Comparison of ENCODE assay signal across 21 mouse cellular contexts in genomic region chr10:78031987-78032386, GRCm38 (mm10). TPM values are rescaled to one million over a fixed set of nuclear protein-coding genes. Genes with fewer than 3 reads are reported as not detected.
"Had no signal": no experiment of that assay in that cellular context is flagged by ENCODE, and none has a peak within 500 bp of the region (broad histone marks: within the 10 kb centered on the region; RNA-seq: fewer than 3 reads in every experiment).

No protein-coding gene starts in this region.

- H3K9me3 ChIP-seq: limb, embryonic 10.5 days; limb, embryonic 13.5 days; lung, embryonic 15.5 days; midbrain, embryonic 10.5 days; midbrain, embryonic 15.5 days; neural tube, embryonic 12.5 days; neural tube, embryonic 15.5 days; stomach, embryonic 15.5 days had no signal

- ATAC-seq: midbrain, embryonic 15.5 days had no signal

- H3K36me3 ChIP-seq: limb, embryonic 10.5 days; limb, embryonic 13.5 days; lung, embryonic 15.5 days; midbrain, embryonic 10.5 days; midbrain, embryonic 15.5 days; neural tube, embryonic 12.5 days; neural tube, embryonic 15.5 days; stomach, embryonic 15.5 days had no signal

- H3K9ac ChIP-seq: limb, embryonic 13.5 days; lung, embryonic 15.5 days; midbrain, embryonic 15.5 days; neural tube, embryonic 12.5 days; neural tube, embryonic 15.5 days; stomach, embryonic 15.5 days had no signal

- H3K4me1 ChIP-seq: limb, embryonic 10.5 days; limb, embryonic 13.5 days; lung, embryonic 15.5 days; midbrain, embryonic 10.5 days; midbrain, embryonic 15.5 days; neural tube, embryonic 12.5 days; neural tube, embryonic 15.5 days; stomach, embryonic 15.5 days had no signal

- H3K4me3 ChIP-seq: limb, embryonic 10.5 days; limb, embryonic 13.5 days; lung, embryonic 15.5 days; midbrain, embryonic 10.5 days; midbrain, embryonic 15.5 days; neural tube, embryonic 12.5 days; neural tube, embryonic 15.5 days; stomach, embryonic 15.5 days had no signal

- H3K27me3 ChIP-seq: limb, embryonic 13.5 days; lung, embryonic 15.5 days; midbrain, embryonic 15.5 days; neural tube, embryonic 12.5 days; neural tube, embryonic 15.5 days; stomach, embryonic 15.5 days had no signal

- DNase-seq: kidney, adult 11 months; kidney, adult 9 months; kidney, postnatal 14 days; kidney, postnatal 4 days; lung, adult 18-20 months; lung, postnatal 10 days; lung, postnatal 36 days; right cerebral cortex, postnatal 25 days; spleen, adult 18-20 months; thymus, adult 18-20 months; thymus, postnatal 14 days; thymus, postnatal 4 days had no signal

- H3K4me2 ChIP-seq: limb, embryonic 13.5 days; lung, embryonic 15.5 days; midbrain, embryonic 15.5 days; neural tube, embryonic 12.5 days; neural tube, embryonic 15.5 days; stomach, embryonic 15.5 days had no signal

- H3K27ac ChIP-seq: limb, embryonic 10.5 days; limb, embryonic 13.5 days; lung, embryonic 15.5 days; midbrain, embryonic 10.5 days; midbrain, embryonic 15.5 days; neural tube, embryonic 12.5 days; neural tube, embryonic 15.5 days; stomach, embryonic 15.5 days had no signal

RNA-seq across cellular contexts. Expression of gene Dnmt3l, which starts 9.8 kb away (rescaled TPM):
- total RNA-seq: liver, adult 2 months had no signal
- polyA plus RNA-seq: limb, embryonic 10.5 days; liver, adult 2 months; midbrain, embryonic 15.5 days; neural tube, embryonic 12.5 days; neural tube, embryonic 15.5 days had no signal

RNA-seq across cellular contexts. Expression of gene Aire, which starts 11.4 kb away (rescaled TPM):
- total RNA-seq: liver, adult 2 months had no signal
- polyA plus RNA-seq: liver, adult 2 months had no signal
